Mouse (Mus musculus) gastrocnemius, postnatal 36 days (tissue): ENCODE data around the gene Trarg1. TPM values are rescaled to one million over a fixed set of nuclear protein-coding genes. Genes with fewer than 3 reads are reported as not detected.

Source experiments
- DNase-seq, 2 experiments: peaks; one replicate each; pipeline ENCODE4 v3.0.0; 2022
- intact Hi-C: fragments of 180-260 bp; cut with DNase I; formaldehyde crosslinking; loops from one replicate; pipeline ENCODE4 v1.15.1; 2025
- total RNA-seq, 2 experiments: library from RNA; stranded (reverse); gene quantifications; 2 replicates each; pipeline ENCODE4 v1.2.3; 2021

Trarg1 gene
- total RNA-seq, 2 experiments from 2014 or later = 1.0 to 2.1 TPM

- intact Hi-C loops = no loop called here
- DNase-seq = no peak
Observed at GRCm38 (mm10) chr11:76672561-76673384, 6.8 kb upstream of the Trarg1 start.

- DNase-seq = no peak
- intact Hi-C loops = no loop called here
Observed at GRCm38 (mm10) chr11:76674199-76674598, 5.4 kb upstream of the Trarg1 start.

GRCm38 (mm10) chr11:76674704-76675103 is 4.9 kb upstream of the Trarg1 start:
- intact Hi-C loops = loop anchor here (5.0 kb wide), 2 partner anchors 68 to 218 kb away; no protein-coding TSS in a partner anchor
- no peak for DNase-seq

GRCm38 (mm10) chr11:76685604-76686003 is 6.0 kb downstream of the Trarg1 start:
- intact Hi-C loops = no loop called here
- no peak for DNase-seq

- intact Hi-C loops = no loop called here
Observed at GRCm38 (mm10) chr11:76692096-76692495, 12.5 kb downstream of the Trarg1 start.

GRCm38 (mm10) chr11:76695810-76696209 is 16.2 kb downstream of the Trarg1 start:
- intact Hi-C loops = no loop called here
- DNase-seq = no peak

More at GRCm38 (mm10) chr11:76692096-76692495, 12.5 kb downstream of the Trarg1 start:
- DNase-seq = no peak

- intact Hi-C loops = no loop called here
- no peak for DNase-seq
Observed at GRCm38 (mm10) chr11:76699626-76700025, 20.0 kb downstream of the Trarg1 start.

- intact Hi-C loops = no loop called here
- no peak for DNase-seq
Observed at GRCm38 (mm10) chr11:76707656-76708055, 28.0 kb downstream of the Trarg1 start.

- intact Hi-C loops = no loop called here
- DNase-seq = no peak
Observed at GRCm38 (mm10) chr11:76708066-76708465, 28.5 kb downstream of the Trarg1 start.

- no peak for DNase-seq
- intact Hi-C loops = no loop called here
Observed at GRCm38 (mm10) chr11:76708881-76709280, 29.3 kb downstream of the Trarg1 start.

- peak; percentile 25 to 30 for DNase-seq
- intact Hi-C loops = no loop called here
Observed at GRCm38 (mm10) chr11:76709625-76710452, 30.2 kb downstream of the Trarg1 start.

GRCm38 (mm10) chr11:76717000-76717399 is 37.4 kb downstream of the Trarg1 start:
- intact Hi-C loops = no loop called here
- no peak for DNase-seq

GRCm38 (mm10) chr11:76723911-76724310 is 44.3 kb downstream of the Trarg1 start:
- intact Hi-C loops = no loop called here
- no peak for DNase-seq

GRCm38 (mm10) chr11:76728093-76728492 is 48.5 kb downstream of the Trarg1 start:
- intact Hi-C loops = no loop called here
- DNase-seq = no peak

GRCm38 (mm10) chr11:76730650-76731049 is 51.0 kb downstream of the Trarg1 start:
- intact Hi-C loops = no loop called here
- DNase-seq = no peak

GRCm38 (mm10) chr11:76734560-76734959 is 55.0 kb downstream of the Trarg1 start:
- intact Hi-C loops = no loop called here
- DNase-seq = no peak

- intact Hi-C loops = no loop called here
- DNase-seq = no peak
Observed at GRCm38 (mm10) chr11:76735753-76736324, 56.2 kb downstream of the Trarg1 start.

GRCm38 (mm10) chr11:76739125-76739524 is 59.5 kb downstream of the Trarg1 start:
- intact Hi-C loops = no loop called here
- no peak for DNase-seq

GRCm38 (mm10) chr11:76742511-76742910 is 62.9 kb downstream of the Trarg1 start:
- intact Hi-C loops = loop anchor here (5.0 kb wide), 1 partner anchor 65 kb away; the partner anchor contains the start of gene Trarg1
- DNase-seq = no peak

GRCm38 (mm10) chr11:76744550-76744949 is 64.9 kb downstream of the Trarg1 start:
- intact Hi-C loops = loop anchor here (5.0 kb wide), 1 partner anchor 67 kb away; the partner anchor contains the start of gene Trarg1

GRCm38 (mm10) chr11:76745921-76746320 is 66.3 kb downstream of the Trarg1 start:
- no peak for DNase-seq
- intact Hi-C loops = no loop called here

More at GRCm38 (mm10) chr11:76744550-76744949, 64.9 kb downstream of the Trarg1 start:
- peak; percentile 29 to 48 for DNase-seq
